Mouse (Mus musculus) small intestine, adult 2 months (tissue): ENCODE measurements at regions not wholly inside any gene's neighbourhood (a gene's known extent, or its start where the extent isn't known, plus 50 kb on each side); places are given as distances from the start of the nearest gene placed in this dataset.

ENCODE experiments used
- CTCF ChIP-seq: fragments of 200-500 bp; IDR thresholded peaks from 2 replicates; pipeline ENCODE4 v1.5.1; 2012; ENCODE audit warnings: low read depth, mild to moderate bottlenecking, control low read depth, inconsistent platforms, low read length, moderate library complexity, mixed read lengths; ENCODE audit not compliant: insufficient replicate concordance, insufficient read length; ENCODE audit errors: extremely low read depth
- POLR2A ChIP-seq: fragments of 200-500 bp; IDR thresholded peaks from 2 replicates; pipeline ENCODE4 v1.6.1; 2012; ENCODE audit warnings: low read depth, mild to moderate bottlenecking, control low read depth, inconsistent platforms, low read length, moderate library complexity

DNA sequence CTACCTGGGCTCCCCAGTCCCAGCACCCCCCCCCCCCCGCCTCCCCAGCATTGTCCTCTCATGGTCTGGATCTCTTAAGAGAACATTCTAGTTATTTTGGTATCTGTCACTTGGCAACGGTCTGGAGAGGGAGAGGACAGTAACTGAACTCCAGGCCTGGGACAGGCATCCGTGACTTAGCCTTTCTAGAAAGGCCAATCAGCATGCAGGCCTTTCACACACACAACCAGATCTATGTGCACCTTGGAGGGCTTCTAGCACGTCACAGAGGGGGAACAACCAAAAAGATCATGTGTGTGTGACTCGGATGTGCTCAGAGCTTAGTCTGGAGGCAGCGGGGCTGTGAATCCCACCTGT lies 117.6 kb upstream of the Klf14 start:
- no peak for TF ChIP-seq CTCF
- TF ChIP-seq POLR2A: no peak
